Mouse (Mus musculus): ENCODE measurements around the gene Mr1. TPM values are rescaled to one million over a fixed set of nuclear protein-coding genes. Genes with fewer than 3 reads are reported as not detected.

Gene Mr1
- polyA plus RNA-seq, 2 experiments: 0.37 to 0.52 TPM

DNA sequence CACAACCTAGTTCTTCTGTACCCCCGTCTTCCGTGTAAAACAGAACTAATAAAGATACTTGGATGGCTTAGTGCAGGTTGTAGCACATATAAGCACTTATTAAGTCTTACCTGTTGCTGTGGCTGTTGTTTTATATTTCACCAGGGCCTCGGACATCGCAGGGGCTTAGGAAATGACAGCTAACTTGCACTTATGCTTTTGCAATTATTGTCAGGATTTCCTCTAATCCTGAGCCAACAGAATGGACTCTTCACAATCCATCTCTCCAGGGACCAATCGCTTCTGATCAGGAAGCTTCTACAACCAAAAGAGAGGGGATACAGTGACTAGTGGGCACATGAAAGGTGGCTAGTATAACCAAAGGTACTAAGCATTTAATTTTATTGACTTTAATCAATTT lies 42.6 kb downstream of the Mr1 start:
- no peak overlapping the region for H3K4me2 ChIP-seq (ENCODE audit: low read depth)
- no peaks in the 10 kb centered on the region for H3K36me3 ChIP-seq (replicated peaks; ENCODE audit: control insufficient read depth, insufficient read depth, low read depth)
- H3K4me3 ChIP-seq (ENCODE audit: insufficient read depth in 1 of 2, low read depth in 2 of 2, low read length in 2 of 2): no peak overlapping the region
- no peak for TF ChIP-seq CTCF (IDR thresholded peaks at IDR 0.05; ENCODE audit: low read depth)
- TF ChIP-seq EP300 (IDR thresholded peaks at IDR 0.05; ENCODE audit: low read depth): no peak
- 70% methylated on average over 5 of the region's 5 CpGs for WGBS (ENCODE audit: insufficient replicate concordance)
- H3K4me1 ChIP-seq (replicated peaks; ENCODE audit: control insufficient read depth in 2 of 2, insufficient read depth in 2 of 2, low read length in 1 of 2): peaks cover 4 to 7% of the 10 kb centered on the region in 2 experiments
- ATAC-seq (ENCODE audit: insufficient read depth) (no peak), DNase-seq (ENCODE audit: low read depth in 3 of 3, low spot score in 3 of 3) (no peak)
- H3K9ac ChIP-seq (replicated peaks): no peak overlapping the region
- H3K27ac ChIP-seq: no peak overlapping the region
- no peaks in the 10 kb centered on the region for H3K27me3 ChIP-seq (ENCODE audit: control insufficient read depth, insufficient read depth, low read length)
- H3K9me3 ChIP-seq (ENCODE audit: control insufficient read depth, low read length): no peaks in the 10 kb centered on the region

GRCm38 (mm10) chr1:155102631-155103030 lies 44.0 kb downstream of the Mr1 start:
- Histone ChIP-seq H3K9ac (replicated peaks) (no peak overlapping the region), H3K9me3 (ENCODE audit: control insufficient read depth, low read length) (no peaks in the 10 kb centered on the region), H3K4me3 (ENCODE audit: insufficient read depth in 1 of 2, low read depth in 2 of 2, low read length in 2 of 2) (no peak overlapping the region), H3K36me3 (replicated peaks; ENCODE audit: control insufficient read depth, insufficient read depth, low read depth) (no peaks in the 10 kb centered on the region), H3K27ac (no peak overlapping the region), H3K4me1 (replicated peaks; ENCODE audit: control insufficient read depth in 2 of 2, insufficient read depth in 2 of 2, low read length in 1 of 2) (peaks cover 3 to 4% of the 10 kb centered on the region in 2 experiments), H3K27me3 (ENCODE audit: control insufficient read depth, insufficient read depth, low read length) (no peaks in the 10 kb centered on the region), H3K4me2 (ENCODE audit: low read depth) (no peak overlapping the region)
- ATAC-seq (ENCODE audit: insufficient read depth) (no peak), DNase-seq (ENCODE audit: low read depth in 3 of 3, low spot score in 3 of 3) (no peak)
- WGBS (ENCODE audit: insufficient replicate concordance): 60% methylated on average over 4 of the region's 4 CpGs
- no peak for TF ChIP-seq CTCF (IDR thresholded peaks at IDR 0.05; ENCODE audit: low read depth)
- no peak for TF ChIP-seq EP300 (IDR thresholded peaks at IDR 0.05; ENCODE audit: low read depth)

GRCm38 (mm10) chr1:155099280-155099848 lies 47.2 kb downstream of the Mr1 start, which contains the start of gene Ier5:
Gene Ier5, minus strand, starts transcription at chr1:155099636.
- H3K4me3 ChIP-seq (ENCODE audit: insufficient read depth in 1 of 2, low read depth in 2 of 2, low read length in 2 of 2): peak within 1 kb of the TSS; percentile 86 to 98
- DNase-seq (ENCODE audit: low read depth in 3 of 3, low spot score in 3 of 3) (peak; percentile 94 to 95 (median 94)), ATAC-seq (ENCODE audit: insufficient read depth) (peak; percentile 87)
- H3K4me1 ChIP-seq (replicated peaks; ENCODE audit: control insufficient read depth in 2 of 2, insufficient read depth in 2 of 2, low read length in 1 of 2): peaks cover 11 to 17% of the 10 kb centered on the region in 2 experiments
- no peak for TF ChIP-seq CTCF (IDR thresholded peaks at IDR 0.05; ENCODE audit: low read depth)
- peak; percentile 42; the same call in 1 of the 2 replicates for TF ChIP-seq EP300 (IDR thresholded peaks at IDR 0.05; ENCODE audit: low read depth)
- H3K9ac ChIP-seq (replicated peaks): peak within 1 kb of the TSS; percentile 95
- WGBS (ENCODE audit: insufficient replicate concordance): under 1% methylated on average over 40 of the region's 40 CpGs
- no peaks in the 10 kb centered on the region; the same call in 1 of the 2 replicates for H3K36me3 ChIP-seq (replicated peaks; ENCODE audit: control insufficient read depth, insufficient read depth, low read depth)
- H3K27me3 ChIP-seq (ENCODE audit: control insufficient read depth, insufficient read depth, low read length): no peaks in the 10 kb centered on the region
- H3K9me3 ChIP-seq (ENCODE audit: control insufficient read depth, low read length): no peaks in the 10 kb centered on the region
- H3K27ac ChIP-seq: peak within 1 kb of the TSS; percentile 96
- H3K4me2 ChIP-seq (ENCODE audit: low read depth): peak within 1 kb of the TSS; percentile 89

DNA sequence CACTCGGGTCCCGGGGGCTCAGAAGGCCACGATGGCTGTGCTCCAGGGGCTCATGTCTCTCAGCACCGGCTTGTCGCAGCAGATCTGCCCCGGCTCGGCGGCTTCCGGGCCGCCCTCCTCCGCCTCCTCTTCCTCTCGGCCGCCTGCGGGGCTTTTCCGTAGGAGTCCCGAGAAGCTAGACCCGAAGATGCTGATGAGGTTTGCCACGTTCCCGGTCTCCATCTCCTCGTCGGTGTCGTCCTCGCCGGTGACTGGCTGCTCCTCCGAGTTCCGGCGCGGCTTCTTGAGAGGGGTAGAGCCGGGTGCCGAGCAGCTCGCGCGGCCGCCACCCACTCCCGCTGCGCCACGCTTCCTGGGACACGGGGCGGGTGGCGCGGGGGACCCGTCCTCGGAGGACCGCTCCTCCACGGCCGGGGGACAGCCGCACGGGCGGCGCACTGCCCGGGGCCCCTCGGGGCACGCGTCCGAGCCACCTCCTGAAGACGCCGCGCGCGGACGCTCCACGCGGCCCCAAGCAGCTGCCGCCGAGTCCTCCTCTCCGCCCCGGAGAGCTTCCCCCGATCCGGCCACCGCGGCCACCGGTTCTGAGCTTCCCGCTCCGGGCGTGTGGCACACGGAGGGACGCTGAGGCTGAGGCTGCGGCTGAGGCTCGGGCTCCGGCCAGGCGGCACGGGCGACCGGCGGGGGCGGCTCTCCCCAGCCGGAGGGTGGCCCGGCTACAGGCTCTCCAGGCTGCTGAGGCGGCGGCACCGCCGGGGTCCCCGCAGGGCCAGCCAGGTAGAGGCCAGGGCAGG lies 47.9 kb downstream of the Mr1 start:
- Histone ChIP-seq H3K27me3 (ENCODE audit: control insufficient read depth, insufficient read depth, low read length) (no peaks in the 10 kb centered on the region), H3K4me2 (ENCODE audit: low read depth) (peak overlapping the region; percentile 89), H3K27ac (peak overlapping the region; percentile 96), H3K4me3 (ENCODE audit: insufficient read depth in 1 of 2, low read depth in 2 of 2, low read length in 2 of 2) (peak overlapping the region; percentile 86 to 98), H3K9ac (replicated peaks) (peak overlapping the region; percentile 95), H3K9me3 (ENCODE audit: control insufficient read depth, low read length) (no peaks in the 10 kb centered on the region), H3K4me1 (replicated peaks; ENCODE audit: control insufficient read depth in 2 of 2, insufficient read depth in 2 of 2, low read length in 1 of 2) (peaks cover 11 to 17% of the 10 kb centered on the region in 2 experiments), H3K36me3 (replicated peaks; ENCODE audit: control insufficient read depth, insufficient read depth, low read depth) (no peaks in the 10 kb centered on the region; the same call in 1 of the 2 replicates)
- under 1% methylated on average over 81 of the region's 93 CpGs for WGBS (ENCODE audit: insufficient replicate concordance)
- TF ChIP-seq CTCF (IDR thresholded peaks at IDR 0.05; ENCODE audit: low read depth): no peak
- no peak for TF ChIP-seq EP300 (IDR thresholded peaks at IDR 0.05; ENCODE audit: low read depth)
- DNase-seq (ENCODE audit: low read depth in 3 of 3, low spot score in 3 of 3): peak in 1 of 3 experiments; percentile 31
- peak; percentile 61 for ATAC-seq (ENCODE audit: insufficient read depth)

DNA sequence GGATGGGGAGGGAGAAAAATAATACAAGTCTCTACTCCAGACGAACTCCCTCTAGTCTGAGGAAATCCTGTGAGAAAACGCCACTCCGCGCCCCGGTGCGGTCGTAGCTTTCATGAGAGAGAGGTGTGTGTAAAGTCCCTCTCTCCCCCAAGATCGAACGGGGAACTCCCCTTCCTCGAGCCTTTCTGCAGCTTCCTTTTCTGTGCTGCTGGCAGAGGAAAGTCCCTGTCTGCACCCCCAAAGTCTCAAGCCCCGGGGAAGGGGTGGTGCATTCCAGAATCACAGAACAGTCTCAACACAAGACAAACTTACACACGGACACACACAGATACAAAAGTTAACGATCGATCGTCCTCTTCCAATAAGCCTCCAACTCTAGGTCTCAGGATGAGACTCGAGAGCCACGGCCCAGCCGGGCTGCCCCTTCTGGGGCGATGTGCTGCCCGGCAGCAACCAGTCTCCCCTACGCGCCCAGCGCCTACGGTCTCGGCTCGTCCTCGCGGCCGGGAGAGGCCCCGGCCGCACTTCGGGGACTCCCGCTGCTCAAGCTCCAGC lies 48.6 kb downstream of the Mr1 start:
- Histone ChIP-seq H3K36me3 (replicated peaks; ENCODE audit: control insufficient read depth, insufficient read depth, low read depth) (no peaks in the 10 kb centered on the region; the same call in 1 of the 2 replicates), H3K4me3 (ENCODE audit: insufficient read depth in 1 of 2, low read depth in 2 of 2, low read length in 2 of 2) (peak overlapping the region; percentile 86 to 98), H3K4me1 (replicated peaks; ENCODE audit: control insufficient read depth in 2 of 2, insufficient read depth in 2 of 2, low read length in 1 of 2) (peaks cover 14 to 17% of the 10 kb centered on the region in 2 experiments), H3K4me2 (ENCODE audit: low read depth) (peak overlapping the region; percentile 89), H3K9me3 (ENCODE audit: control insufficient read depth, low read length) (no peaks in the 10 kb centered on the region), H3K27ac (peak overlapping the region; percentile 96), H3K27me3 (ENCODE audit: control insufficient read depth, insufficient read depth, low read length) (no peaks in the 10 kb centered on the region), H3K9ac (replicated peaks) (peak overlapping the region; percentile 95)
- DNase-seq (ENCODE audit: low read depth in 3 of 3, low spot score in 3 of 3) (peak in 1 of 3 experiments; percentile 59), ATAC-seq (ENCODE audit: insufficient read depth) (peak; percentile 30)
- 0% methylated on average over 33 of the region's 33 CpGs for WGBS (ENCODE audit: insufficient replicate concordance)
- TF ChIP-seq EP300 (IDR thresholded peaks at IDR 0.05; ENCODE audit: low read depth) (no peak), CTCF (IDR thresholded peaks at IDR 0.05; ENCODE audit: low read depth) (no peak)
